Mouse (Mus musculus): ENCODE measurements around the gene Dzank1. TPM values are rescaled to one million over a fixed set of nuclear protein-coding genes. Genes with fewer than 3 reads are reported as not detected.

Dzank1 gene
- polyA plus RNA-seq, 1 experiment = 2.1 TPM

- no peaks in the 10 kb centered on the region for H3K4me1 ChIP-seq (ENCODE audit: control insufficient read depth, insufficient read depth, low read length)
- DNase-seq = no peak
- TF ChIP-seq CTCF (IDR thresholded peaks at IDR 0.05; ENCODE audit: insufficient read depth, low read length) (no peak), POLR2A (IDR thresholded peaks at IDR 0.05; ENCODE audit: borderline replicate concordance, extremely low read depth, low read depth, low read length) (no peak)
- H3K4me3 ChIP-seq (replicated peaks; ENCODE audit: extremely low read depth, low read depth, low read length) = no peak overlapping the region
- 68% methylated on average over 7 of the region's 7 CpGs for WGBS
Measured at GRCm38 (mm10) chr2:144485439-144485838, 41.8 kb downstream of the Dzank1 start.

GRCm38 (mm10) chr2:144484084-144484483 is 43.1 kb downstream of the Dzank1 start:
- DNase-seq = no peak
- WGBS = 37% methylated on average over 1 of the region's 1 CpGs
- TF ChIP-seq POLR2A (IDR thresholded peaks at IDR 0.05; ENCODE audit: borderline replicate concordance, extremely low read depth, low read depth, low read length) (no peak), CTCF (IDR thresholded peaks at IDR 0.05; ENCODE audit: insufficient read depth, low read length) (no peak)
- Histone ChIP-seq H3K4me1 (ENCODE audit: control insufficient read depth, insufficient read depth, low read length) (no peaks in the 10 kb centered on the region), H3K4me3 (replicated peaks; ENCODE audit: extremely low read depth, low read depth, low read length) (no peak overlapping the region)

- DNase-seq = no peak
Measured at GRCm38 (mm10) chr2:144479421-144479820, 47.8 kb downstream of the Dzank1 start.

GRCm38 (mm10) chr2:144467203-144467602 is 60.0 kb downstream of the Dzank1 start:
- TF ChIP-seq CTCF (IDR thresholded peaks at IDR 0.05; ENCODE audit: insufficient read depth, low read length) (0 out of 2 replicates have a peak, but pooled peaks have one; percentile 24), POLR2A (IDR thresholded peaks at IDR 0.05; ENCODE audit: borderline replicate concordance, extremely low read depth, low read depth, low read length) (no peak)
- Histone ChIP-seq H3K4me1 (ENCODE audit: control insufficient read depth, insufficient read depth, low read length) (no peaks in the 10 kb centered on the region), H3K4me3 (replicated peaks; ENCODE audit: extremely low read depth, low read depth, low read length) (no peak overlapping the region)
- 56% methylated on average over 5 of the region's 5 CpGs for WGBS
- no peak for DNase-seq

More at GRCm38 (mm10) chr2:144479421-144479820, 47.8 kb downstream of the Dzank1 start:
- 56% methylated on average over 2 of the region's 2 CpGs for WGBS
- Histone ChIP-seq H3K4me3 (replicated peaks; ENCODE audit: extremely low read depth, low read depth, low read length) (no peak overlapping the region), H3K4me1 (ENCODE audit: control insufficient read depth, insufficient read depth, low read length) (no peaks in the 10 kb centered on the region)
- TF ChIP-seq POLR2A (IDR thresholded peaks at IDR 0.05; ENCODE audit: borderline replicate concordance, extremely low read depth, low read depth, low read length) (no peak), CTCF (IDR thresholded peaks at IDR 0.05; ENCODE audit: insufficient read depth, low read length) (no peak)

GRCm38 (mm10) chr2:144465876-144466575 is 61.2 kb downstream of the Dzank1 start:
- no peaks in the 10 kb centered on the region for H3K4me1 ChIP-seq (ENCODE audit: control insufficient read depth, insufficient read depth, low read length)
- H3K4me3 ChIP-seq (replicated peaks; ENCODE audit: extremely low read depth, low read depth, low read length) = no peak overlapping the region
- no peak for DNase-seq
- TF ChIP-seq CTCF (IDR thresholded peaks at IDR 0.05; ENCODE audit: insufficient read depth, low read length) (no peak), POLR2A (IDR thresholded peaks at IDR 0.05; ENCODE audit: borderline replicate concordance, extremely low read depth, low read depth, low read length) (no peak)
- 71% methylated on average over 14 of the region's 14 CpGs for WGBS

GRCm38 (mm10) chr2:144464799-144465760 is 62.1 kb downstream of the Dzank1 start:
- H3K4me1 ChIP-seq (ENCODE audit: control insufficient read depth, insufficient read depth, low read length) = no peaks in the 10 kb centered on the region
- 60% methylated on average over 9 of the region's 9 CpGs for WGBS
- no peak for TF ChIP-seq CTCF (IDR thresholded peaks at IDR 0.05; ENCODE audit: insufficient read depth, low read length)
- no peak for TF ChIP-seq POLR2A (IDR thresholded peaks at IDR 0.05; ENCODE audit: borderline replicate concordance, extremely low read depth, low read depth, low read length)
- no peak for DNase-seq
- no peak overlapping the region for H3K4me3 ChIP-seq (replicated peaks; ENCODE audit: extremely low read depth, low read depth, low read length)

- Histone ChIP-seq H3K4me1 (ENCODE audit: control insufficient read depth, insufficient read depth, low read length) (0 out of 2 replicates have a peak, but pooled peaks cover 2% of the 10 kb centered on the region), H3K4me3 (replicated peaks; ENCODE audit: extremely low read depth, low read depth, low read length) (no peak overlapping the region)
- WGBS = 66% methylated on average over 7 of the region's 7 CpGs
- no peak for DNase-seq
- no peak for TF ChIP-seq CTCF (IDR thresholded peaks at IDR 0.05; ENCODE audit: insufficient read depth, low read length)
Measured at GRCm38 (mm10) chr2:144464182-144464581, 63.0 kb downstream of the Dzank1 start.

- Histone ChIP-seq H3K4me3 (replicated peaks; ENCODE audit: extremely low read depth, low read depth, low read length) (peak overlapping the region; percentile 79), H3K4me1 (ENCODE audit: control insufficient read depth, insufficient read depth, low read length) (0 out of 2 replicates have a peak, but pooled peaks cover 2% of the 10 kb centered on the region)
- DNase-seq = peak; percentile 83
- WGBS = 9% methylated on average over 25 of the region's 25 CpGs
- TF ChIP-seq CTCF (IDR thresholded peaks at IDR 0.05; ENCODE audit: insufficient read depth, low read length) = no peak
- no peak for TF ChIP-seq POLR2A (IDR thresholded peaks at IDR 0.05; ENCODE audit: borderline replicate concordance, extremely low read depth, low read depth, low read length)
Measured at GRCm38 (mm10) chr2:144458975-144459754, 68.0 kb downstream of the Dzank1 start.

- Histone ChIP-seq H3K4me1 (ENCODE audit: control insufficient read depth, insufficient read depth, low read length) (0 out of 2 replicates have a peak, but pooled peaks cover 2% of the 10 kb centered on the region), H3K4me3 (replicated peaks; ENCODE audit: extremely low read depth, low read depth, low read length) (no peak overlapping the region)
- TF ChIP-seq CTCF (IDR thresholded peaks at IDR 0.05; ENCODE audit: insufficient read depth, low read length) (no peak), POLR2A (IDR thresholded peaks at IDR 0.05; ENCODE audit: borderline replicate concordance, extremely low read depth, low read depth, low read length) (no peak)
- DNase-seq = no peak
- 78% methylated on average over 6 of the region's 6 CpGs for WGBS
Measured at GRCm38 (mm10) chr2:144458355-144458754, 68.9 kb downstream of the Dzank1 start.
